Mouse (Mus musculus): ENCODE measurements at regions not wholly inside any gene's neighbourhood (a gene's known extent, or its start where the extent isn't known, plus 50 kb on each side); places are given as distances from the start of the nearest gene placed in this dataset.

DNA sequence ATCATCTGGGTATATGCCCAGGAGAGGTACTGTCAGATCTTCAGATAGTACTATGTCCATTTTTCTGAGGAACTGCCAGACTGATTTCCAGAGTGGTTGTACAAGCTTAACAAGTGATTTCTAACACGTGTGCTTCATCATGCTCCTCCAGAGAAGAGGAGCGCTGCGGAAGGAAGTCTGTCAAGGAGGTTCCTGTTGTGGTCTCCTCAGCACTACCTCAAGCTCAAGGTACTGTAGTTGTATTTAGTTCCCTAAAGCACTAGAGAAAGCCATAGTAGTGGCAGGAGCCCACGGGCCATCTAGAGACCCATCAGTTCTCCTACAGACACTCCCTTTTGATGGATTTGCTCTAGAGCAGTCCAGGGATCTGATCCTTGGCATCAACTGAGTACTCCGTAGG lies 459.3 kb downstream of the Pik3r1 start:
- Histone ChIP-seq H3K79me2 (replicated peaks; ENCODE audit: control insufficient read depth, extremely low read depth, insufficient read depth, poor library complexity, severe bottlenecking) (no peaks in the 10 kb centered on the region), H3K4me2 (ENCODE audit: insufficient read depth, low read depth, poor library complexity, severe bottlenecking) (no peak overlapping the region), H3K27ac (ENCODE audit: insufficient read depth, low read depth) (no peak overlapping the region), H3K27me3 (replicated peaks) (no peaks in the 10 kb centered on the region), H3K4me3 (replicated peaks in 1 of 3; ENCODE audit: low read depth in 2 of 3, low read length in 2 of 3, poor library complexity in 1 of 3) (no peak overlapping the region), H3K9ac (ENCODE audit: insufficient read depth, low read depth) (no peak overlapping the region), H3K4me1 (ENCODE audit: control insufficient read depth in 1 of 2, insufficient read depth in 2 of 2) (peaks cover 0 to 6% of the 10 kb centered on the region in 2 experiments; a peak in 2 of 4 replicates), H3K9me3 (replicated peaks; ENCODE audit: low read length) (no peaks in the 10 kb centered on the region), H3K36me3 (replicated peaks in 1 of 2; ENCODE audit: control insufficient read depth in 1 of 2, insufficient read depth in 1 of 2, low read length in 1 of 2) (no peaks in the 10 kb centered on the region)
- TF ChIP-seq CHD2 (IDR thresholded peaks at IDR 0.05; ENCODE audit: low read length) (no peak), TCF12 (IDR thresholded peaks at IDR 0.05; ENCODE audit: low read depth, low read length) (no peak), BHLHE40 (IDR thresholded peaks at IDR 0.05; ENCODE audit: low read depth, low read length) (no peak), ZNF384 (IDR thresholded peaks at IDR 0.05; ENCODE audit: low read depth, low read length) (no peak), RCOR1 (conservative IDR thresholded peaks at IDR 0.05; ENCODE audit: low read depth, low read length) (no peak), CTCF (conservative IDR thresholded peaks at IDR 0.05 in 1 of 2, IDR thresholded peaks at IDR 0.05 in 1 of 2; ENCODE audit: low read depth in 2 of 2, low read length in 2 of 2) (no peak)
- no peak for DNase-seq (ENCODE audit: extremely low read depth)
- dilution Hi-C loops (cut with MboI; ENCODE audit: extremely low pct_ligation_motif_present, extremely low pct_unique_long_range_greater_than_20kb, low sequenced_read_pairs) (no loop called here), in situ Hi-C loops (cut with MboI; ENCODE audit: low pct_ligation_motif_present, low pct_unique_long_range_greater_than_20kb, low sequenced_read_pairs) (no loop called here)

- in situ Hi-C loops (cut with MboI; ENCODE audit: low pct_ligation_motif_present, low pct_unique_long_range_greater_than_20kb, low sequenced_read_pairs) = no loop called here
- TF ChIP-seq UBTF (IDR thresholded peaks at IDR 0.05; ENCODE audit: low read depth, low read length) = no peak
- TF ChIP-seq SIN3A (IDR thresholded peaks at IDR 0.05; ENCODE audit: low read length) = no peak
- no peak for TF ChIP-seq MAZ (IDR thresholded peaks at IDR 0.05; ENCODE audit: low read depth, low read length)
- TF ChIP-seq HCFC1 (IDR thresholded peaks at IDR 0.05; ENCODE audit: low read depth, low read length) = no peak
- TF ChIP-seq USF1 (IDR thresholded peaks at IDR 0.05; ENCODE audit: low read depth, low read length) = no peak
- TF ChIP-seq POLR2A (IDR thresholded peaks at IDR 0.05; ENCODE audit: low read depth, low read length) = no peak
- TF ChIP-seq PAX5 (IDR thresholded peaks at IDR 0.05; ENCODE audit: low read length) = no peak
- no peak for TF ChIP-seq ZMIZ1 (IDR thresholded peaks at IDR 0.05; ENCODE audit: low read depth, low read length)
- no peak for TF ChIP-seq NRF1 (IDR thresholded peaks at IDR 0.05; ENCODE audit: low read depth, low read length)
Measured at GRCm38 (mm10) chr13:101305695-101306413, 462.2 kb downstream of the Pik3r1 start.

More at GRCm38 (mm10) chr13:101305695-101306413, 462.2 kb downstream of the Pik3r1 start:
- H3K27me3 ChIP-seq (replicated peaks) = no peaks in the 10 kb centered on the region
- H3K36me3 ChIP-seq (replicated peaks in 1 of 2; ENCODE audit: control insufficient read depth in 1 of 2, insufficient read depth in 1 of 2, low read length in 1 of 2) = no peaks in the 10 kb centered on the region
- H3K4me1 ChIP-seq (ENCODE audit: control insufficient read depth in 1 of 2, insufficient read depth in 2 of 2) = no peaks in the 10 kb centered on the region
- no peak overlapping the region for H3K4me2 ChIP-seq (ENCODE audit: insufficient read depth, low read depth, poor library complexity, severe bottlenecking)
- H3K4me3 ChIP-seq (replicated peaks in 1 of 3; ENCODE audit: low read depth in 2 of 3, low read length in 2 of 3, poor library complexity in 1 of 3) = no peak overlapping the region
- DNase-seq (ENCODE audit: extremely low read depth) = no peak
- H3K79me2 ChIP-seq (replicated peaks; ENCODE audit: control insufficient read depth, extremely low read depth, insufficient read depth, poor library complexity, severe bottlenecking) = no peaks in the 10 kb centered on the region
- dilution Hi-C loops (cut with MboI; ENCODE audit: extremely low pct_ligation_motif_present, extremely low pct_unique_long_range_greater_than_20kb, low sequenced_read_pairs) = no loop called here
- no peak overlapping the region for H3K27ac ChIP-seq (ENCODE audit: insufficient read depth, low read depth)
- H3K9ac ChIP-seq (ENCODE audit: insufficient read depth, low read depth) = no peak overlapping the region
- H3K9me3 ChIP-seq (replicated peaks; ENCODE audit: low read length) = no peaks in the 10 kb centered on the region

Measured in CH12.LX (cell line).